Mouse (Mus musculus) small intestine, adult 2 months (tissue): ENCODE measurements around the gene Npdc1.

ENCODE experiments used
- CTCF ChIP-seq: fragments of 200-500 bp; IDR thresholded peaks from 2 replicates; pipeline ENCODE4 v1.5.1; 2012; ENCODE audit warnings: low read depth, mild to moderate bottlenecking, control low read depth, inconsistent platforms, low read length, moderate library complexity, mixed read lengths; ENCODE audit not compliant: insufficient replicate concordance, insufficient read length; ENCODE audit errors: extremely low read depth
- POLR2A ChIP-seq: fragments of 200-500 bp; IDR thresholded peaks from 2 replicates; pipeline ENCODE4 v1.6.1; 2012; ENCODE audit warnings: low read depth, mild to moderate bottlenecking, control low read depth, inconsistent platforms, low read length, moderate library complexity

GRCm38 (mm10) chr2:25422587-25423410 lies 23.6 kb downstream of the Npdc1 start, which contains the start of gene Fut7:
- TF ChIP-seq CTCF (no peak), POLR2A (no peak)
